Mouse (Mus musculus) heart, adult 2 months (tissue): ENCODE results near the gene Dusp16.

ENCODE experiments used
- EP300 ChIP-seq: fragments of 200-500 bp; IDR thresholded peaks from 2 replicates; pipeline ENCODE4 v1.6.1; 2011; ENCODE audit warnings: low read depth, low read length, control low read depth; ENCODE audit not compliant: insufficient read depth
- POLR2A ChIP-seq: fragments of 200-500 bp; IDR thresholded peaks from 2 replicates; pipeline ENCODE4 v1.6.1; 2011; ENCODE audit warnings: mild to moderate bottlenecking, low read depth, low read length, control low read depth; ENCODE audit not compliant: insufficient read depth

GRCm38 (mm10) chr6:134713897-134714296, 78.5 kb downstream of the Dusp16 start:
- TF ChIP-seq POLR2A (no peak), EP300 (no peak)
